ENCODE assay signal across 9 mouse cellular contexts in the genomic region with DNA sequence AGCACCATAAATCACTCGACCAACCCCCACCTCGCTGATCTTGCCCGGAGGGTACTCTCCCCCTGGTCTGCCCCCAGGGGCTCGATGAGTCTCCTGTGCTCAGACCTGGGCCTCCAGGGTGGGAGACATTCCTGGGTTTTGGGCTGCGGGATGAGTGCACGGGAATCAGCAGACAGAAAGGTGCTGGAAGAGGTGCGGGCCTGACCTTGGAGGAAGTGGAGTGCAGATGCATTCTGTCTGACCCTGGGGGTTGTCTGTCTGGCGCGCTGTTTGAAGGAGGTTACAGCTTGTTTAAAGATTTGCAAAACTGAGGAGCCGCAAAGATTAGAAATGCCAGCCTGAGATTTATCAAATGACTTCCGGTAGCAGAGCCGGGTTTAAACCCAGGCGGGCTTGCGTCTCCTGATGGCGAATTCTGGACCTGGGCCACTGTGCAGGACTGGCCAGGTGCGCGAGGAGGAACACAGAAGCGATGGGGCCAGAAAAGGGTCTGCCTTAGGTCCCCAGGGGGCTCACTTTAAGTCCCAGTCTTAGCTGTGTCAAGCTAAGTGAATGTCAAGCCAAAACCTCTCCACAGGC.
DNase-seq lines count a peak whose midpoint lies in the region; ATAC-seq lines count a peak whose summit lies in the region.
"Had no signal": no experiment of that assay in that cellular context is flagged by ENCODE, and none has a peak within 500 bp of the region (broad histone marks: within the 10 kb centered on the region; RNA-seq: fewer than 3 reads in every experiment).

No protein-coding gene starts in this region.

- no peaks in the 10 kb centered on the region for H3K9me3 ChIP-seq in forebrain, embryonic 10.5 days
- H3K9me3 ChIP-seq in forebrain, embryonic 12.5 days = no peaks in the 10 kb centered on the region
- no peaks in the 10 kb centered on the region for H3K9me3 ChIP-seq in lung, embryonic 16.5 days (ENCODE audit: control insufficient read depth, low read length)
- H3K9me3 ChIP-seq in hindbrain, embryonic 14.5 days (ENCODE audit: control insufficient read depth, low read length) = no peaks in the 10 kb centered on the region

- H3K4me1 ChIP-seq in forebrain, embryonic 10.5 days = peaks cover 44% of the 10 kb centered on the region
- H3K4me1 ChIP-seq in forebrain, embryonic 12.5 days = peaks cover 32% of the 10 kb centered on the region
- H3K4me1 ChIP-seq in lung, embryonic 16.5 days (replicated peaks; ENCODE audit: control insufficient read depth, insufficient read depth, low read length) = peaks cover 4% of the 10 kb centered on the region; the same call in 1 of the 2 replicates
- H3K4me1 ChIP-seq in hindbrain, embryonic 14.5 days (replicated peaks; ENCODE audit: control insufficient read depth, insufficient read depth, low read length) = no peaks in the 10 kb centered on the region; the same call in 1 of the 2 replicates

- H3K4me3 ChIP-seq in forebrain, embryonic 10.5 days = peak overlapping the region; percentile 41; the same call in 1 of the 2 replicates
- no peak overlapping the region for H3K4me3 ChIP-seq in forebrain, embryonic 12.5 days (replicated peaks)
- peak overlapping the region; percentile 43 for H3K4me3 ChIP-seq in lung, embryonic 16.5 days (ENCODE audit: low read length)
- H3K4me3 ChIP-seq in hindbrain, embryonic 14.5 days (replicated peaks; ENCODE audit: low read length) = no peak overlapping the region

- H3K9ac ChIP-seq in forebrain, embryonic 12.5 days = no peak overlapping the region
- H3K9ac ChIP-seq in lung, embryonic 16.5 days (ENCODE audit: low read length) = no peak overlapping the region
- H3K9ac ChIP-seq in hindbrain, embryonic 14.5 days = no peak overlapping the region

- no peaks in the 10 kb centered on the region for H3K36me3 ChIP-seq in forebrain, embryonic 10.5 days (replicated peaks)
- no peaks in the 10 kb centered on the region for H3K36me3 ChIP-seq in forebrain, embryonic 12.5 days (replicated peaks)
- H3K36me3 ChIP-seq in lung, embryonic 16.5 days (ENCODE audit: control insufficient read depth, insufficient read depth, low read length) = no peaks in the 10 kb centered on the region
- no peaks in the 10 kb centered on the region for H3K36me3 ChIP-seq in hindbrain, embryonic 14.5 days (replicated peaks; ENCODE audit: control insufficient read depth, insufficient read depth)

- no peak overlapping the region for H3K27ac ChIP-seq in forebrain, embryonic 10.5 days
- no peak overlapping the region for H3K27ac ChIP-seq in forebrain, embryonic 12.5 days
- H3K27ac ChIP-seq in lung, embryonic 16.5 days (ENCODE audit: low read length) = no peak overlapping the region
- no peak overlapping the region for H3K27ac ChIP-seq in hindbrain, embryonic 14.5 days

- H3K27me3 ChIP-seq in forebrain, embryonic 10.5 days (ENCODE audit: poor library complexity, severe bottlenecking) = peaks cover 75% of the 10 kb centered on the region
- peaks cover 65% of the 10 kb centered on the region for H3K27me3 ChIP-seq in forebrain, embryonic 12.5 days
- H3K27me3 ChIP-seq in lung, embryonic 16.5 days (ENCODE audit: control insufficient read depth, insufficient read depth, low read depth, low read length) = peaks cover 45% of the 10 kb centered on the region
- peaks cover 73% of the 10 kb centered on the region for H3K27me3 ChIP-seq in hindbrain, embryonic 14.5 days (ENCODE audit: control insufficient read depth, insufficient read depth, low read length)

- DNase-seq in forebrain, embryonic 10.5 days (ENCODE audit: extremely low spot score, low spot score) = peak; percentile 47
- DNase-seq in lung, adult 18-20 months = no peak
- DNase-seq in hindbrain, embryonic 14.5 days (ENCODE audit: low spot score) = no peak
- DNase-seq in neural tube, embryonic 10.5 days (ENCODE audit: extremely low spot score, low spot score) = peak; percentile 63
- DNase-seq in ovary, postnatal 10 days (ENCODE audit: low spot score) = no peak
- DNase-seq in thymus, adult 18-20 months = no peak
- DNase-seq: B cell, adult 2 months had no signal

- no peak overlapping the region for H3K4me2 ChIP-seq in forebrain, embryonic 12.5 days
- peak overlapping the region; percentile 70 for H3K4me2 ChIP-seq in lung, embryonic 16.5 days (ENCODE audit: low read depth, low read length)
- 0 out of 2 replicates have a peak overlapping the region, but pooled peaks have one; percentile 3 for H3K4me2 ChIP-seq in hindbrain, embryonic 14.5 days (replicated peaks)

- ATAC-seq in forebrain, embryonic 12.5 days (ENCODE audit: low FRiP score) = no peak
- ATAC-seq in lung, embryonic 16.5 days (ENCODE audit: low read depth) = no peak
- no peak for ATAC-seq in hindbrain, embryonic 14.5 days (ENCODE audit: low FRiP score)

- under 1% methylated on average over 18 of the region's 18 CpGs for WGBS in forebrain, embryonic 10.5 days
- 1% methylated on average over 18 of the region's 18 CpGs for WGBS in forebrain, embryonic 12.5 days
- WGBS in lung, embryonic 16.5 days = 11% methylated on average over 18 of the region's 18 CpGs
- 3% methylated on average over 18 of the region's 18 CpGs for WGBS in hindbrain, embryonic 14.5 days

Comparison
In these comparisons a context has a peak if more than half of its experiments do, and no peak if none do; other contexts are left out.
1. H3K4me3 ChIP-seq: peak in forebrain, embryonic 10.5 days (single experiment) and lung, embryonic 16.5 days (single experiment); none in forebrain, embryonic 12.5 days (single experiment) and hindbrain, embryonic 14.5 days (single experiment).
2. DNase-seq: peak in forebrain, embryonic 10.5 days (single experiment) and neural tube, embryonic 10.5 days (single experiment); none in lung, adult 18-20 months (0 of 2), hindbrain, embryonic 14.5 days (single experiment), ovary, postnatal 10 days (single experiment) and thymus, adult 18-20 months (0 of 2).